Mouse (Mus musculus) lung, postnatal 36 days (tissue): ENCODE measurements around the gene Slc7a15.

ENCODE experiments used
- DNase-seq: peaks from one replicate; pipeline ENCODE4 v3.0.0; 2022; ENCODE audit warnings: mixed read lengths

Slc7a15 gene

DNA sequence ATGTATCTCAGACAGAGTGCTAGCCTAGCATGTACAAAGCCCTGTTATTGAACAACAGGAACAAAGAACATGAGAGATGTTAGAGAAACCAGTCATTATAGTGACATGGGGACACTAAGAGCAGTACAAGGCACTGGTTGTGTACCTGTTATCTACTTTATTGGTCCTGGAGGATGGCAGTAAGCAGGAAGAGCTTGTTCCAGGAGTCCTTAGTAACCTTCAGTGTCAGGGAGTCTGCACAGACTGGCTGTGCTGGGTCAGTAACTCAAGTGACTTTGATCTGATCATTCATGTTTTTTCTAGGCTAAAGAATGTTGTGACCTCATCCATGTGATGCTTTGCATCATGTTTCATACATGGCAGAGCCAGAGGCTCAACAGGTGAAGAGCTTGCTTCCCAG, 42.7 kb downstream of the Slc7a15 start:
- DNase-seq: no peak

DNA sequence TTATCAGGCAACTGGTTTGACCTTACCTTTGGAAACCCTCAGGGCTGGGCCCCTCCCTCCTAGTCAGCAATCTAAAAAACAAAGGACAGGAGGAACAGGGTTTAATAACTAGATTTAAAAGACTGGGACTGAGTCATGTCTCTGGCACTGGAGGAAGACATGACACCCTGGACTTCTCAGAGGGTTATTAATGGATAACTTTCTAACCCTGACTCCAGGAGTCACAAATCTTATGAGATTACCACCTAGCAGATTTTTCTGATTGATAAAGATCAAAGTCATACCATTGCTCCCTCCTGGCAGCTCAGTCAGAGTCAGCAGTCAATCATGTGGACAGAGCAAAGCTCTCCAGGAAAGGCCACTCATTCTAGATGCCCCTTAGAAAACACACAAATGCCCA, 43.4 kb downstream of the Slc7a15 start:
- no peak for DNase-seq

DNA sequence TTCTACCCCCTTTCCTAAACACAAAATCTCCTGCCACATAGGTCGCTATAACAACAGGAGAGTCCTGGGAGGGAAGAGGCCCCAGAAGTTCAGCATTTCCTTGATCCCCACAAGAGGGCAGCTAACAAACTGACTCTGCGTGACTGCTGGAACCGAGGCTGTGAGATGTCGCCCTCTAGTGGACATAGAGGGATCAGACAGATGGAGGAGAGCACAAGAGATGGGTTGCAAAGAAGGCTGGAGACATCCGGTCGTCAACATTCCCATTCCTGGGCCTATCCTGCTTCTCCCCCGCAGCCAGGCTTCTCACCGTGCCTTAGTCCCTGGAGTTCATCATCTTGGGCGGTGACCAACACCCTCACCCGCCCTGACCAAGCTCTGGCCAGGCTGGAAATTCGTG, 51.5 kb downstream of the Slc7a15 start:
- DNase-seq: peak; percentile 87

- no peak for DNase-seq
Measured at GRCm38 (mm10) chr12:8546801-8547200, 52.1 kb downstream of the Slc7a15 start.

GRCm38 (mm10) chr12:8545066-8545610, 53.7 kb downstream of the Slc7a15 start:
- DNase-seq: no peak

GRCm38 (mm10) chr12:8542371-8542770, 56.5 kb downstream of the Slc7a15 start:
- DNase-seq: no peak

- no peak for DNase-seq
Measured at GRCm38 (mm10) chr12:8539471-8539870, 59.4 kb downstream of the Slc7a15 start.

- DNase-seq: no peak
Measured at GRCm38 (mm10) chr12:8537291-8537690, 61.6 kb downstream of the Slc7a15 start.

DNA sequence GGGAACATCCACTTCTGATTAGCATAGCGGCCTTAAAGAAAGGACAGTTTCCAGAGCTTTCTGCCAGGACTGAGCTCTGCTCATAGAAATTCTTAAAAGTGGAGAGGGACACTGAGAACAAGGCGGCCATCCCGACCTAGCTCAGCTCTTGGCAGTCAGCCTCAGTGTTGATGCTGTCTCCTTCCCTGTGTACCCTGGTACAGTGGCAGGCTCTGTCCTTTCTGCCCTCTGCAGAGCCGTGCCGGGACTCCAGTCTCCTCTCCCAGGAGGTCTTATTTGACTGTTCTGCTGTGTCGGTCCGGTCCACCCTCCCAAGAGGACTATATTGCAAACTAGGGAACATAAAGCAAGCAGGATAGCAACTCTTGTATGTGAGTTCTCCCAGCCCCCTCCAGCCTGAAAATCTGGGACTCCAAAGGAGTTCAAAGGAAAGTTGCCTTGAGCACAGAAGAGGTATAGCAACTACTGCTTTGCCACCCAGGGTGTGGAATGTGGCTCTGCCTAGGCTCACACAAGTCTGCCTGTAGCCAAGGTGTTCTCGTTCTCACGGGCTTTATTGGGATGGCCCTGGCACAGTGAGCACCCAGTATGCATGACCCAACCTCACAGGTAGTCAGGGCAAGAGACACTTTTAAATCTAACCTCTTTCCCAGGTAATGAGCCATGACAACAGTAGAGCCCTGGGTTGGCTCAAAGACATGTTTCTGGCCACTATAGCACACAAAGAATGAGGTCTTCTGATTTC, 62.5 kb downstream of the Slc7a15 start:
- DNase-seq: no peak

DNA sequence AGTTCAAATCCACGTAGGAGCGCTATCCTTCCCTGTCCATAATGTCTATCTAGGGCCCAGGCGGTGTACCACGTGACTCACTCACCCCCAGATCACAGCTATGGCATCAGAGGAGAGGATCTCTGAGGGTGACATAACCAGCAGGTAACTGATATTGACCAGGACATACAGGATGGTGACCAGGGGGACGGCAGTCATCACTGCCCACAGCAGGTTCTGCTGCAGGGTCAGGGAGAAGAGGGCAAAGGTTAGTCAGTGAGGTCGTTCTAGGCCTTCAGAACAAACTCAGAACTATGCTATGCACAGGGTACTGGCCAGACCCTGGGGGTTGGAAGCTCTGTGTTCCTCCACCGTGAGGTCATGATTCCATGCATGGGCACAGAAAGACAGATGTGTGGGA, 63.3 kb downstream of the Slc7a15 start:
- no peak for DNase-seq

DNA sequence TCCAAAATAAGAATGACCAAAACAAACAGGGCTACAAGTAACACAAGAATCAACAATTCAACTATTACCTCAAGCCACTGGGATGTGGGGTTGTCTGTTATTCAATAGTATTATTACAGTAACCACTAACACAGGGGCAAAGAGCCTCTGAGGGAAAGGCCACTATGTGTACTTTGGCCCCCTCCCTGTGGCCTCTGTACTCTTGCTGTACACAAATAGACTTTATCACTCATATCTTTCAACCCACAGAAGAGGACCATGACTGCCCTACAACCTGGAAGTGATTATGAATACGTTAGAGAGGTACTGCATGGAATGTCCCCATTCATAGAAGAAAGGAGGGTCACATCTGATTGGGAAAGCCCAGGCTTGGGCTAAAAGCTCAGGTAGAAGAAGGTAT, 64.0 kb downstream of the Slc7a15 start:
- no peak for DNase-seq

GRCm38 (mm10) chr12:8527770-8528169, 71.1 kb downstream of the Slc7a15 start:
- no peak for DNase-seq

GRCm38 (mm10) chr12:8527175-8527574, 71.7 kb downstream of the Slc7a15 start:
- no peak for DNase-seq

- no peak for DNase-seq
Measured at GRCm38 (mm10) chr12:8524062-8524461, 74.8 kb downstream of the Slc7a15 start.

- no peak for DNase-seq
Measured at GRCm38 (mm10) chr12:8522711-8523110, 76.2 kb downstream of the Slc7a15 start.

DNA sequence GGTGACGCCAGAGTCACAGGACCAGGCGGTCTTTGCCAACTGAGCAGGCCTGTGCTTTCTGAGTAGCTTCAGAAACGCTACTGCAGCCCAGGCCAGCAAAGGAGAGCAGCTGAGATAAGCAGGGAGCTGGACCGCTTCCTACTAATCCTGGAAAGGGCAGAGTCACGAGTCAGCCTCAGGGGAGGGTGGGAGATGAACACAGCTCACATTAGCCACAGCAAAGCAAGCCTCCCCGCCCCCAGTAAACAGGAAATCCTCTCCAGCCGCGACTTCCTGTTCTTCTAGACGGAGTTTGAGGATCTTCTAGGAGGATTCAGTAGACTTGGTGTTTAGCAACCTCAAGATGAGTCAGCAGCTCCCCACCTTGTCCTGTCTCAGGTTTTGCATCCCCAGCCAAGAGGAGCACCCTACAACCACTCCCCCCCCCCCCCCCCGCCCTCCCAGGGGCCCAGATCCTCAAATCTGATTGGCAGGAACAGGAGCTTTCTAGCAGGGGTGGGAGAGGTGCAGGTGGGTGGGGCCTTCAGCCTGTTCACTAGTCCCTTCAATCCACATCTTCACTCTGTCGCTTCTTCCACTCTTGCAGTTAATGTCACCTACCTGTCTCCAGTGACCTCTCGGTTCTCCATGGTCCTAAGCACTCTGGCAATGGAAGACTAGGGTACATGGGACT, 77.4 kb downstream of the Slc7a15 start:
- DNase-seq: peak; percentile 89

- no peak for DNase-seq
Measured at GRCm38 (mm10) chr12:8519431-8520160, 79.3 kb downstream of the Slc7a15 start.

GRCm38 (mm10) chr12:8511037-8511882, 87.6 kb downstream of the Slc7a15 start:
- peak; percentile 65 for DNase-seq

DNA sequence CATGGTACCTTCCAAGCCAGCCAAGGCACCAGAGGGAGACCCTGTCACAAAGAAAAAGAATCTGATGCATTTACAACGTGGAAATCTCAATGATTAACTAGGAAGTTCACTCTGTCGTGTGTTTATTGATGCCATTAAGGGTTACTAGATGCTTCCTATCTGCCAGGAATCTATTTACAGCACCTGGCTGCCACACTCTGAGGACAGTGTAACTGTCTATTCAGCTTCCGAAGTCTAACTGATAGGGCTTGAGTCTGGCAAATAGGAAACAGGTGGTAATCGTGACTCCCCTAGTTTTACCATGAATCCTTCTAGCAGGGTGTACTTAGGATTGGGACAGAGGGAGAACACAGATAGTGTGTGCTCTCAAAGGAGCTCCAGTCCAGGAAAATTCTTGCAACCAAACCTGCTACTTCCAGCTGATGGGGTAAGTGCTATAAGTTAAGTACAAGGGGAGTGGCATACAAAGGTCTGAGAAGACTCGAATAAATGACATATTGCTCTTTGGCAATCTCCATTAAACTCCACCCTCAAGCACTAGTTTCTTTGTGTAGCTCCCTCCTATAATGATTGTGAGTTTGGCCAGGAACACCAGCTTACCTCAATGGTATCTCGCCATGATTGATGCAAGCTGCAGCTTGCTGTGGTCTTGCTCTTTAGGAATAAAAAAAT, 88.4 kb downstream of the Slc7a15 start:
- no peak for DNase-seq

DNA sequence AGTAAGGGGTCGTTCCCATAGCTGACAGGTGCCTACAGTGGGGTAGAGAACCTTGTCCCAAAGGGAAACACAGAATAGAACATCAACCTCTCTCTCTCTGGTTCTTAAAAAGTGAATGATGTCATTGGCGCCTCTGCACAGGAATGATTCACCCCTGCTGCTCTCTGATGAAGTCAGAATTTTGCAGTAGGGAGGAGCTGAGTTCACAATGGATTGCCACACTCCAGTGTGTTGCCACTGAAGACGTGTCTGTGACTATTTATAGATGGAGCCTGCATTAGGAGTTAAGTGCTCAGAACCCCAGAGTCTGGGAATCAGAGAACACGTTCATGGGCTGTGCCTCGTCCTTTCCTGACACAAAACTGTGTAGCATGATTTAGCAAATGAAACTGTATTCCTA, 89.2 kb downstream of the Slc7a15 start:
- peak; percentile 70 for DNase-seq

DNA sequence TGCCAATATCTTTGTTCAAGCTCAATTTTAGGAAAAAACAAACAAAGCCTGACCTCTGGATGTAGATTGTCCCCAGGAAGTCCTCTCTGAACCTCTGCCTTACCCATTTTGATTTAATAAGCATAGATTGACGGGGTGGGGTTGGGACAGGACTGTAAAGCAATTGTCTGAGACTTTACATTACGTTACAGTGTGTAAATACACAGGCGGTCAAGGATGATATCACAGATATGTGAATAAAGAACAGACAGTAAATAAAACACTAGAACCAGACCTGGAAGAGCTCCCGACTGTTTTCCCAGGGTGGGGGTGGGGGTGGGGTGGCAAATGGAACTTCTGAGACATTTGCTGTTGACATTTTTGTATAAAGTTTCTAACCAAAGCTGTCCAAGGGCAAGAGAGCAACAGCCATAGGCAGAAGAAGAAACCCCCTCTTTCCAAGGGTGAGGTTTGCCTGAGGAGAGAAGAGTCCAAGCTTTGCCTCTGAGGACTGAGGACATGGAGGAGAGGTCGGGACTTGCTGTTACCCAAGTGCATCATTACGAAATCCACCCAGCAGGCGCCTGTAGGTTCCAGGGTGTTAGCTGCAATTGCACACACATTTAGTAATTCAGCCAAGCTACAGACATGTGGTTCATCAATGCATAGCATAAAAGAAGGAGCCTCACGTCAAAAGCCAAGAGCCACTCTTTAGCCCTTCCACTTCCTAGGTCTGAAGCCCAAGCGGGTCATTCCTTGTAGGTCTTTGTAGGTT, 91.7 kb downstream of the Slc7a15 start:
- DNase-seq: peak; percentile 82
